Mouse (Mus musculus) layer of hippocampus, adult 18-20 months (tissue): ENCODE data around the gene Mid1. TPM values are rescaled to one million over a fixed set of nuclear protein-coding genes. Genes with fewer than 3 reads are reported as not detected.
"Not testable (repeated sequence)": the region's sequence is repeated elsewhere in the genome, so short reads cannot be mapped to it uniquely, and the experiment has no call there.

Source experiments
- DNase-seq, 2 experiments: peaks; one replicate each; pipeline ENCODE4 v3.0.0; 2022; ENCODE audit warnings: low spot score in 2 of 2
- total RNA-seq, 2 experiments: library from RNA; stranded (reverse); gene quantifications; 2 replicates each; pipeline ENCODE4 v1.2.3; 2021

The Mid1 gene
- total RNA-seq, 2 experiments from 2014 or later = 5.8 to 12.4 TPM

DNA sequence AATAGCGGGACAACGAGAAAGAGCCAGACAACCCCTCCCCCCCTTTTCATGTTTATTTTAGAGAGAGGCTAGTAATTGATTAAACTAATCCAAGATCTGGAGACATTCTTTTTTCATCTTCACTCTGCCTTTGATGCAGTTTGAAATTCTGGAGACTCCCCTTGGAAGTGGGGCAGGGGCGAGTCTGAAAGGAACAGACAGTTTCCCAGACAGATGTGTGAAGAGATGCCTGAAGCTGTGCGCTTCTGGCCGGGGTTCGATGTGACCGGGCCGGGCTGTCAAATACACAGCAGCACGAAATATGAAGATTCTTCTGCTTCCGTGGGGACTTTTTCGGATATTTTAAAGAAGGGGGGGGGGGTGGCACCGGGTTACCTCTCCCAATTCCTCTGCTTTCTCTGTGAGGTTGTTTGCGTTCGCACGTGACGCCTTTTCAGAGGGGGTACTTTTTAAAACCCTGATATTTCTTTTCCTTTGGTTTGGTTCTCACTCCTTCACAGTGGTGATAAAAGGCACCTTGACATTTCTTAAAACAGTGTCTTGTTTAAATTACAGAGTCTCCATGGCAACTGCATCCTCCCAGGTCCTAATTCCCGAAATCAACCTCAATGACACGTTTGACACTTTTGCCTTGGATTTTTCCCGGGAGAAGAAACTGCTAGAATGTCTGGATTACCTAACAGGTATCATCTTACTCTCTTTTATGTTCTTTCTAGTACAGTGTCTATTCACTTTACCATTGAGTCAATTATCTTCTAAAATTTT is 298.6 kb downstream of the Mid1 start:
- DNase-seq = not testable (repeated sequence)

DNA sequence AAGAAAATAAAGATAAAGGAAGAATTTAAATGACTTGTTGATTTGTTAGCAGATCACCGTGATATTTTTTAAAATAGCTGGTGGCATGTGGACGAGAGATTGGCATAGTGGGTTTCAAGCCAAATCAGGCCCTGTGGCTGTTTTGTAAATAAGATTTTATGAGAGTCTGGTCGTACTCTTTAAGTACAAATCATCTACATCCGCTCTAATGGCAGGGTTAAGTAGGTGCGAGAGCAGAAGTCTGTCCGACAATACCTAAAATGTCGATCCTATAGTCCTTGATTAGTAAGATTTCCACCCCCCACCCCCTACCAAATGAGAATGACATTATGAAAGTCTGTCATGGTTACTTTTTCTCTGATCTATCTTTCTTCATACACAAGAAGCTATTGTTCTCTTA is 299.3 kb downstream of the Mid1 start:
- not testable (repeated sequence) for DNase-seq

DNA sequence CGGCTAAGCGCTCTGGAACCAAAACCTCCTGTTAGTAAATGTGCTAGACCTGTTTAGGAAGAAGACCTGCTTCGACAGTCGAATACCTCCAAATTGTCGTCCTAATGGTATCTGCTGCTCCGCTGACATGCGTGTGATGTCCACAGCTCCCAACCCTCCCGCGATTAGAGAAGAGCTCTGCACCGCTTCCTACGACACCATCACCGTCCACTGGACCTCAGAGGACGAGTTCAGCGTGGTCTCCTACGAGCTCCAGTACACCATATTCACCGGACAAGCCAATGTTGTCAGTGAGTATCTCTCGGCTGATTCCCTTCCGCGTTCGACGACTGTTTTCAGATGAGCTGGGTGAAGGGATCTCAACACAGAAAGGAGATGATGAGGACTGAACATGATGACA is 299.9 kb downstream of the Mid1 start:
- DNase-seq = not testable (repeated sequence)

DNA sequence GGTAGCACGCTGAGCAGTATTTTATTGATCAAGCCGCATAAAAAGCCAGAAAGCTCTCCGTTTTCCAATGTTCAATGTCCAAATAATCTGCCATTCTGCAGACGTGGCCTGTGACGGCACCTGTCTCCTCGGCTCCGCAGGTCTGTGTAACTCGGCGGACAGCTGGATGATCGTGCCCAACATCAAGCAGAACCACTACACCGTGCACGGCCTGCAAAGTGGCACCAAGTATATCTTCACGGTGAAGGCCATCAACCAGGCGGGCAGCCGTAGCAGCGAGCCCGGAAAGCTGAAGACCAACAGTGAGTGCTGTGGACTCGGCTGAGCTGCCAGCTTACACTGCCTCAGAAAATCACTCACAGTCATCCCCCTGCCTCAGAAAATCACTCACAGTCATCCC is 300.8 kb downstream of the Mid1 start:
- DNase-seq = not testable (repeated sequence)

DNA sequence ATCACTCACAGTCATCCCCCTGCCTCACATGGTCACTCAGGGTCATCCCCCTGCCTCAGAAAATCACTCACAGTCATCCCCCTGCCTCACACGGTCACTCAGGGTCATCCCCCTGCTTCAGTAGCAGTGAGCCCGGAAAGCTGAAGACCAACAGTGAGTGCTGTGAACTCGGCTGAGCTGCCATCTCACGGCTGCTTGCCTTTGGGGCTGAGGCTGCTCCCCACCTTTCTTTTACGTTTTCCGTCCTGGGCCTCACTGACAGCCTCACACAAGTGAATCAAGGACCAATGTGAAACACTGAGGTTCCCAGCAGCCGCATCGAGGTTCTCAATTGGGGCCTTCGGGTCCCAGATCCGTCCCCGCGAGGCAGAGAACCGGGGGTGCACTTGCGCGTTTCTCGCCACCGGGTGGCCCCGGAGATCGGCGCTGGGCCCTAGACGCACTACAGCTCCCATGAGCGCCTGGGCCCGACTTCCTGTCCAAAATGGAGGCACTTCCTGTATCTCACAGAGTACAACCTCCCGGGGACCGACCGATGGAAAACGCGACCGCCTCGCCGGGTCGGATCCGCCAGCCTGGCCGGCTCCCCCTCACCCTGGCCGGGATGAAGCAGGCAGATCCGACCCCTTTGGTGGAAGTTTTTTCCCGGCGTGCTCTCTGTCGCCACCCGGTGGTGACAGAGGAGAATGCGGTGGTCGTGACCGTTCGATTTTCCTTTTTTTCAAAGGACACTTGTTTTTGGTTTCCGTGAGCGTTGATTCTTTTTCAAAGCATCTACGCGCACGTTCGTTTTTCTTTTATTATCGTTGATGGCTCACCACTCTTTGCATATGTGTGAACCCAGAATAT is 301.7 kb downstream of the Mid1 start:
- peak; percentile 86 to 92 for DNase-seq

DNA sequence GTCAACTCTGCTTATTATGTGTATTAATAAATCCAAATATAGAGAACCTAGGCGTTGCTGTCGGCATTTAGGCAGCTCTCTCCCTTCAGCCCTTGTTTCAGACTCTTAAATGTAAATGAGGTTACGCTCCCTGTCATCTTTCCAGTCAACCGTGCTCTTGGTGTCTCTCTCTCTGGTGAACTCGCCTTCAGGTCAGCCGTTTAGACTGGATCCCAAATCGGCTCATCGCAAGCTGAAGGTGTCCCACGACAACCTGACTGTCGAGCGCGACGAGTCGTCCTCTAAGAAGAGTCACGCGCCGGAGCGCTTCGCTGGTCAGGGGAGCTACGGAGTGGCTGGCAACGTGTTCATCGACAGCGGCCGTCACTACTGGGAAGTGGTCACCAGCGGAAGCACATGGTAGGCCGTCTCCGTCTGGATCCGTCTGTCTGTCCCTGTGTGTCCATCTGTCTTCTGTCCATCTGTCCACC is 302.4 kb downstream of the Mid1 start:
- not testable (repeated sequence) for DNase-seq

DNA sequence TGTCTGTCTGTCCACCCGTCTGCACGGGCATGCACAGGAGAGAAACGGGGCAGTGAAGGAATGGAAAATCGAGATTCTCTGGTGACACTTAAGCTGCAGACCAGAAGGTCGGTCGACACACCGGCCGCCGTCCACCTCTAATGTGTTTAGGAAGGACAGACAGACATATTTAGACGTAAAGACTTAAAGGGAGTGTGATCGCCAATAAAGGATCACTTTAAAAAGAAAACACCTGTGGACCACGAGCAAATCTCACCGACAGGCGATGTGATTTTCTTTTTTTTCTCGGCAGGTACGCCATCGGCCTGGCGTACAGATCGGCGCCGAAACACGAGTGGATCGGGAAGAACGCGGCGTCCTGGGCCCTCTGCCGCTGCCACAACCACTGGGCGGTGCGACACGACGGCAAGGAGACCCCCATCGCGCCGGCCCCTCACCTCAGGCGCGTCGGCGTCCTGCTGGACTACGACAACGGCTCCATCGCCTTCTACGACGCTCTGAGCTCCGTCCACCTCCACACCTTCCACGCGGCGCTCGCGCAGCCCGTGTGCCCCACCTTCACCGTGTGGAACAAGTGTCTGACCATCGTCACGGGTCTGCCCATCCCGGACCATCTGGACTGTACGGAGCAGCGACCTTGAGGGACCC is 303.7 kb downstream of the Mid1 start:
- not testable (repeated sequence) for DNase-seq

DNA sequence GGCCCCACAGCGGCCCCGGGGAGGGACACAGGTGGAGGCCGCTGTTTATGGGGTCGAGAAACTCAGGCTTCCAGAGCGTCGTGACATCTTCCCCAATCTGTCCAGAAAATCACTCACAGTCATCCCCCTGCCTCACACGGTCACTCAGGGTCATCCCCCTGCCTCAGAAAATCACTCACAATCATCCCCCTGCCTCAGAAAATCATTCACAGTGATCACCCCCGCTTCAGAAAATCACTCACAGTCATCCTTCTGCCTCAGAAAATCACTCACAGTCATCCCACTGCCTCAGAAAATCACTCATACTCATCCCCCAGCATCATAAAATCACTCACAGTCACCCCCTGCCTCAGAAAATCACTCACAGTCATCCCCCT is 304.2 kb downstream of the Mid1 start:
- DNase-seq = not testable (repeated sequence)

DNA sequence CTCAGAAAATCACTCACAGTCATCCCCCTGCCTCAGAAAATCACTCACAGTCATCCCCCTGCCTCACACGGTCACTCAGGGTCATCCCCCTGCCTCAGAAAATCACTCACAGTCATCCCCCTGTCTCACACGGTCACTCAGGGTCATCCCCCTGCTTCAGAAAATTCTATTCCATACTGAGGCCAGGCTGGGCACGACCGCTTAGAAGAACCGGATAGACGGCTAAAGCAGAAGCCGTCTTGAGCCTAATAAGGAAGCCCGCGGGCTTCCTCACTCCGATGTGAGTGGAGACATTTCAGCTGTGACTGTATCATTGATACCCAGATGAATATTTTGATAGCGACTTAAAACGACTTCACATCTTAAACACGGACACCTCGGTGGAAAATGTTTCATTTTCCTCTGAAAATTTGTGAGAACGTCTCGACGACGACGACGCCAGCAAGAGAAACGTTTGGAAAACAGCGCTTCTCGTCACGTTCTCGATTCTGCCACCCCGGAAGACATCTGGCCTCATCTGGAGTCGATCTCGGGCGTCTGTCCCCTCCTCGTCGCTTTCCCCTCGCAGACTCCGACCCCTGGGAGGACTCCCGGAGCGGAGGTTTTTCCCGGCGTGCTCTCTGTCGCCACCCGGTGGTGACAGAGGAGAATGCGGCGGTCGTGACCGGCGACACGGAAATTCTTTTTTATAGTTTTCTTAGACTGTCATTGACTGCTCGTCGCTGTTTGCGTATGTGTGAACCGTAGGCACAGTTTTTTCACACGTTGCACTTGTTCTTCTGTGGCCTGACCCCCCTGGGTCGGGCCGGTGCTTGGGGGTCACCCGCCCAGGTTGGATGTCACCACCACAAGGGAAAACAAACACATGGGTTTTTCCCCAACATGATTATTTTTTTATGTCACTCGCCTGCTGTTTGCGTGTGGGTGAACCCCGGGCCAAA is 305.0 kb downstream of the Mid1 start:
- DNase-seq = peak; percentile 66 to 84

DNA sequence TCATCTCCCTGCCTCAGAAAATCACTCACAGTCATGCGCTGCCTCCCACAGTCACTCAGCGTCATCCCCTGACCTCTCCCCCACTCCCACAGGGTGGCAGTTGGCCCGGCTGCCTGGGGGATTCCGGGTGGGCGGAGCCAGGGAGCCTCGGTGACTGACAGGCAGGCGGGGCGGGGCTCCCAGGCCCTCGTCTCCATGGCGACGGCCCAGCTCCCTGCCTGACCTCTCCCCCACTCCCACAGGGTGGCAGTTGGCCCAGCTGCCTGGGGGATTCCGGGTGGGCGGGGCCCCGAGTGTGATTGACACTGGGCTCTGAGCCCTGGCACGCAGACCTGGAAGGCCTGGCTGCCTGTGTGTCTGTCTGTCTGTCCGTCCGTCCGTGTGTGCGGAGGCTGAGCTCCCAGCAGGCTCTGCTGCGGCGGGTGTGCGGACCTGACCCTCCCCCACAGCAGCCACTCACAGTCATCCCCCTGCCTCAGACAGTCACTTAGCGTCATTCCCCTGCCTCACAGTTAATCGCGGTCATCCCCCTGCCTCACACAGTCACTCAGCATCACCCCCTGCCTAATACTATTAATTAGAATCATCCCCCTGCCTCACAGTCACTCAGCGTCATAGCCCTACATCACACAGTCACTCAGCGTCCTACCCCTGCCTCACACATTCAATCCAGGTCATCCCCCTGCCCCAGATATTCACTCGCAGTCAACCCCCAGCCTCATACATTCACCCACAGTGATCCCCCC is 306.3 kb downstream of the Mid1 start:
- DNase-seq = peak; percentile 67 to 95

DNA sequence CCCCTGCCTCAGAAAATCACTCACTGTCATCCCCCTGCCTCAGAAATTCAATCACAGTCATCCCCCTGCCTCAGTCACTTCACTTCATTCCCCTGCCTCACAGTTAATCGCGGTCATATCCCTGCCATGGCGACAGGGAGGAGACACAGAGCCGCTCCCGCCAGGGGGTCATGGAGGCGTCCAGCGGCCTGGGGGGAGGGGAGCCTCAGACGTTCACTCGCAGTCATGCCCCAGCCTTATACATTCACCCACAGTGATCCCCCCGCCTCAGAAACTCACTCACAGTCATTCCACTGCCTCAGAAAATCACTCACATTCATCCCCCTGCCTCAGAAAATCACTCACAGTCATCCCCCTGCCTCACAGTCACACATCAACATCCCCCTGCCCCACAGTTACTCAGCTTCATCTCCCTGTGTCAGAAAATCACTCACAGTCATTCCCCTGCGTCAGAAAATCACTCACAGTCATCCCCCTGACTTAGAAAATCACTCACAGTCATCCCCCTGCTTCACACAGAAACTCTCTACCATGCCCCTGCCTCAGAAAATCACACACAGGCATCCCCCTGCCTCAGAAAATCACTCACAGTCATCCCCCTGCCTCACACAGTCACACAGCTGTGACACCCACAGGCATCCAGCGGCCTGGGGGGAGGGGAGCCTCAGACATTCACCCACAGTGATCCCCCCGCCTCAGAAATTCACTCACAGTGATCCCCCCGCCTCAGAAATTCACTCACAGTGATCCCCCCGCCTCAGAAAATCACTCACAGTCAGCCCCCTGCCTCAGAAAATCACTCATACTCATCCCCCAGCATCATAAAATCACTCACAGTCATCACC is 307.3 kb downstream of the Mid1 start:
- not testable (repeated sequence) for DNase-seq

DNA sequence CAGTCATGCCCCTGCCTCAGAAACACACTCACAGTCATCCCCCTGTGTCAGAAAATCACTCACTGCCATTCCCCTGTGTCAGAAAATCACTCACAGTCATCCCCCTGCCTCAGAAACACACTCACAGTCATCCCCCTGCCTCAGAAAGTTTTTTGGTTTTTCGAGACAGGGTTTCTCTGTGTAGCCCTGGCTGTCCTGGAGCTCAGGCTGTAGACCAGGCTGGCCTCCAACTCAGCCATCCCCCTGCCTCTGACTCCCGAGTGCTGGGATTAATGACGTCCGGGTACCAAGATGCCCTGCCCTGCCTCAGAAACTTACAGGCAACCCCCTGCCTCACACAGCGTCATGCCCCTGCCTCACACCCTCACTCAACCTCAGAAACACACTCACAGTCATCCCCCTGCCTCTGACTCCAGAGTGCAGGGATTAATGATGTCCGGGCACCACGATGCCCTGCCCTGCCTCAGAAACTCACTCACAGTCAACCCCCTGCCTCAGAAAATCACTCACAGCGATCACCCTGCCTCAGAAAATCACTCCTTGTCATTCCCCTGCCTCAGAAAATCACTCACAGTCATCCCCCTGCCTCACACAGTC is 308.1 kb downstream of the Mid1 start:
- not testable (repeated sequence) for DNase-seq

DNA sequence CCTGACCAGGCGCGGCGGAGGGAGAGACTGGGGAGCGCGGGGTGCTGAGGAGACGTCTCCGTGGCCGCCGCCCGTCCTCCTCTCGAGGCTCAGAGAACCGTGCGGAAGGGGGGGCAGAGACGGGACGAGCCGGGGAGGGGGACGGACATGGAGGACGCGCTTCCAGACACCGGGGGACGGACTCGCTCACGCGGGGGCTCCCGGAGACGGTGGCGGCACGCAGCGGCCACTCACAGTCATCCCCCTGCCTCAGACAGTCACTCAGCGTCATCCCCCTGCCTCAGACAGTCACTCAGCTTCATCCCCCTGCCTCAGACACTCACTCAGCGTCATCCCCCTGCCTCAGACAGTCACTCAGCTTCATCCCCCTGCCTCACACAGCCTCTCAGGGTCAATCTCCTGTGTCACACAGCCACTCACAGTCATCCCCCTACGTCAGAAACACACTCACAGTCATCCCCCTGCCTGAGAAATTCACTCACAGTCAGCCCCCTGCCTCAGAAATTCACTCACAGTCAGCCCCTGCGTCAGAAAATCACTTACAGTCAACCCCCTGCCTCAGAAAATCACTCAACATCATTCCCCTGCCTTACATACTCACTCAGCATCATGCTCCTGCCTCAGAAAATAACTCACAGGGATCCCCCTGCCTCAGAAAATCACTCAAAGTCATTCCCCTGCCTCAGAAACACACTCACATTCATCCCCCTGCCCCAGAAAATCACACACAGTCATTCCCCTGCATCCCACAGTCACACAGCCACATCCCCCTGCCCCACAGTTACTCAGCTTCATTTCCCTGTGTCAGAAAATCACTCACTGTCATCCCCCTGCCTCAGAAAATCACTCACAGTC is 309.2 kb downstream of the Mid1 start:
- not testable (repeated sequence) for DNase-seq

DNA sequence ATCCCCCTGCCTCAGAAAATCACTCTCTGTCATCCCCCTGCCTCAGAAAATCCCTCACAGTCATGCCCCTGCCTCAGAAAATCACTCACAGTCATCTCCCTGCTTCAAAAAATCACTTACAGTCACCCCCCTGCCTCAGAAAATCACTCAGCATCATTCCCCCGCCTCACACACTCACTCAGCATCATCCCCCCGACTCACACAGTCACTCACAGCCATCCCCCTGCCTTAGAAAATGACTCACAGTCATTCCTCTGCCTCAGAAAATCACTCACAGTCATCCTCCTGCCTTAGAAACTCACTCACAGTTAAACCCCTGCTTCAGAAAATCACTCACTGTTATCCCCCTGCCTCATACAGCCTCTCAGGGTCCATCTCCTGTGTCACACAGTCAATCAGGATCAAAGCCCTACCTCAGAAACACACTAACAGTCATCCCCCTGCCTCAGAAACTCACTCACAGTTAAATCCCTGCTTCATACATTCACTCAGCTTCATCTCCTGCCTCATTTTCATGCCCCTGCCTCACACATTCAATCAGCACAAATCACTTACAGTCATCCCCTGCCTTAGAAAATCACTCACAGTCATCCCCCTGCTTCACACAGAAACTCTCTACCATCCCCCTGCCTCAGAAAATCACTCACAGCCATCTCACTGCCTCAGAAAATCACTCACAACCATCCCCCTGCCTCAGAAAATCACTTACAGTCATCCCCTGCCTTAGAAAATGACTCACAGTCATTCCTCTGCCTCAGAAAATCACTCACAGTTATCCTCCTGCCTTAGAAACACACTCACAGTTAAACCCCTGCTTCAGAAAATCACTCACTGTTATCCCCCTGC is 310.1 kb downstream of the Mid1 start:
- not testable (repeated sequence) for DNase-seq

DNA sequence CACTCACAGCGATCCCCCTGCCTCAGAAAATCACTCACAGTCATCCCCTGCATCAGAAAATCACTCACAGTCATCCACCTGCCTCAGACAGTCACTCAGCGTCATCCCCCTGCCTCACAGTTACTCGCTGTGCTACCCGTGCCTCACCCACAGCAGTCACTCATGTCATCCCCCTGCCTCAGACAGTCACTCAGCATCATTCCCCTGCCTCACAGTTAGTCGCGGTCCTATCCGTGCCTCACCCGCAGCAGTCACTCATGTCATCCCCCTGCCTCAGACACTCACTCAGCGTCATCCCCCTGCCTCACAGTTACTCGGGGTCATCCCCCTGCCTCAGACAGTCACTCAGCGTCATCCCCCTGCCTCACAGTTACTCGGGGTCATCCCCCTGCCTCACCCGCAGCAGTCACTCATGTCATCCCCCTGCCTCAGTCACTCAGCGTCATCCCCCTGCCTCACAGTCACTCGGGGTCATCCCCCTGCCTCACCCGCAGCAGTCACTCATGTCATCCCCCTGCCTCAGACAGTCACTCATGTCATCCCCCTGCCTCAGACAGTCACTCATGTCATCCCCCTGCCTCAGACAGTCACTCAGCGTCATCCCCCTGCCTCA is 311.0 kb downstream of the Mid1 start:
- DNase-seq = not testable (repeated sequence)

DNA sequence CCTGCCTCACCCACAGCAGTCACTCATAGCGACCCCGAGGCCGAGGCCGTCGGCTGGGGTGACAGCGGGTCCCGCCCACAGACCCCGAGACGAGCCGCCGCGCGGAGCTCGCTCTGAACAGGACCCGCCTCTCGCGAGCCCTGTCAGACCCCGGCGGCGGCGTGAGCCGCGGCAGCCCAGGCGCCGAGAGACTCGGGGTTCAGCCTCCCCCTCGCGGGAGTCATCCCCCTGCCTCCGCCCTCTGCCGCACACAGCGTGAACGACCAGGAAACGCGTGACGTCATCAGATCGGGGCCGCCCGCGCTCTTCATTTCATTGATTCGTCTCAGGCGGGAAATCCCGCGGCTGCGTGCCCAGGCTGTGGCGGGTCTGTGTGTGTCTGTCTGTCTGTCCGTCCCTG is 311.9 kb downstream of the Mid1 start:
- peak; percentile 77 to 90 for DNase-seq
